Mouse (Mus musculus): ENCODE measurements around the gene C1qa. TPM values are rescaled to one million over a fixed set of nuclear protein-coding genes. Genes with fewer than 3 reads are reported as not detected.

C1qa gene
- total and polyA plus RNA-seq, 3 experiments, result 0.12 TPM; not detected in 2

DNA sequence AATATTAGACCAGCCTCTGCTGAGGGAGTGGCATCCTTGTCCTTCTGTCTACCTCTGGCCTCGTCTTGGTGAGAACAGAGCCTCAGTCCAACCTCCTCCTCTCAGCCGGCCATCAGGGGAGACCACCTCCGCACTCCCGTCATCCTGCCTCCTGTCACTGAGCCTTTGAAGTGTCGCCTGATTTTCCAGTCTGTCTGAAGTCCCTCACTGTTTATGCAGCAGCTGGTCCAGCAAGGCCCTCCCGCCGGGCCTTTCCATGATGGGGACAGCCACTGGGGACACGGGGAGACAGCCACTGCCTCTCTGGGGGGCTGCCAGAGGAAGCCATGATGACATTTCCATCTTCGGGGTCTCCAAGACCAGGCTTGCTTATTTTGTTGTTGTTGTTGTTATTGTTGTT lies 14.2 kb upstream of the C1qa start:
- TF ChIP-seq SMC3 (IDR thresholded peaks at IDR 0.05; ENCODE audit: low read depth, low read length) (no peak), TAL1 (IDR thresholded peaks at IDR 0.05; ENCODE audit: low read length) (no peak), ZC3H11A (IDR thresholded peaks at IDR 0.05; ENCODE audit: low read depth, low read length) (no peak), ETS1 (IDR thresholded peaks at IDR 0.05; ENCODE audit: low read depth, low read length) (no peak), E2F4 (IDR thresholded peaks at IDR 0.05; ENCODE audit: borderline replicate concordance, low read depth, low read length) (no peak), MAX (IDR thresholded peaks at IDR 0.05; ENCODE audit: low read length) (no peak), CTCF (IDR thresholded peaks at IDR 0.05 in 2 of 3, conservative IDR thresholded peaks at IDR 0.05 in 1 of 3; ENCODE audit: control insufficient read depth in 1 of 3, insufficient read depth in 1 of 3, low read depth in 2 of 3, low read length in 3 of 3, poor library complexity in 1 of 3, severe bottlenecking in 1 of 3) (no peak), MYB (IDR thresholded peaks at IDR 0.05; ENCODE audit: low read depth, low read length) (no peak)
- H3K27me3 ChIP-seq (ENCODE audit: control insufficient read depth in 1 of 2, insufficient read depth in 2 of 2, low read length in 2 of 2), result no peaks in the 10 kb centered on the region
- DNase-seq (ENCODE audit: low read depth, low spot score), result no peak

GRCm38 (mm10) chr4:136911804-136912203 lies 13.2 kb upstream of the C1qa start:
- Histone ChIP-seq H3K36me3 (ENCODE audit: control insufficient read depth in 1 of 2, insufficient read depth in 2 of 2, low read length in 2 of 2) (no peaks in the 10 kb centered on the region), H3K27ac (ENCODE audit: control insufficient read depth, low read depth, low read length) (no peak overlapping the region), H3K9me3 (replicated peaks; ENCODE audit: insufficient read depth, low read length) (no peaks in the 10 kb centered on the region), H3K79me2 (ENCODE audit: control insufficient read depth, insufficient read depth, low read length, poor library complexity) (no peaks in the 10 kb centered on the region), H3K9ac (ENCODE audit: control insufficient read depth, low read depth, low read length, poor library complexity, severe bottlenecking) (no peak overlapping the region), H3K4me1 (ENCODE audit: control insufficient read depth in 1 of 2, insufficient read depth in 2 of 2, low read length in 2 of 2) (no peaks in the 10 kb centered on the region), H3K27me3 (ENCODE audit: control insufficient read depth in 1 of 2, insufficient read depth in 2 of 2, low read length in 2 of 2) (no peaks in the 10 kb centered on the region), H3K4me3 (ENCODE audit: control insufficient read depth in 1 of 2, insufficient read depth in 1 of 2, low read depth in 2 of 2, low read length in 2 of 2) (no peak overlapping the region)
- no peak for TF ChIP-seq MAFK (IDR thresholded peaks at IDR 0.05; ENCODE audit: borderline replicate concordance, low read depth, low read length)
- TF ChIP-seq RAD21 (IDR thresholded peaks at IDR 0.05; ENCODE audit: low read depth, low read length), result no peak
- no peak for TF ChIP-seq MYC (IDR thresholded peaks at IDR 0.05; ENCODE audit: low read depth, low read length)
- no peak for TF ChIP-seq ZMIZ1 (IDR thresholded peaks at IDR 0.05; ENCODE audit: low read depth, low read length)
- TF ChIP-seq USF1 (IDR thresholded peaks at IDR 0.05; ENCODE audit: low read depth, low read length), result no peak
- no peak for DNase-seq (ENCODE audit: low read depth, low spot score)

More for the DNA sequence above, 14.2 kb upstream of the C1qa start:
- H3K9me3 ChIP-seq (replicated peaks; ENCODE audit: insufficient read depth, low read length), result no peaks in the 10 kb centered on the region
- no peaks in the 10 kb centered on the region for H3K36me3 ChIP-seq (ENCODE audit: control insufficient read depth in 1 of 2, insufficient read depth in 2 of 2, low read length in 2 of 2)
- H3K4me3 ChIP-seq (ENCODE audit: control insufficient read depth in 1 of 2, insufficient read depth in 1 of 2, low read depth in 2 of 2, low read length in 2 of 2), result no peak overlapping the region
- H3K9ac ChIP-seq (ENCODE audit: control insufficient read depth, low read depth, low read length, poor library complexity, severe bottlenecking), result no peak overlapping the region
- H3K27ac ChIP-seq (ENCODE audit: control insufficient read depth, low read depth, low read length), result no peak overlapping the region
- no peaks in the 10 kb centered on the region for H3K4me1 ChIP-seq (ENCODE audit: control insufficient read depth in 1 of 2, insufficient read depth in 2 of 2, low read length in 2 of 2)
- H3K79me2 ChIP-seq (ENCODE audit: control insufficient read depth, insufficient read depth, low read length, poor library complexity), result no peaks in the 10 kb centered on the region

GRCm38 (mm10) chr4:136911211-136911646 lies 12.6 kb upstream of the C1qa start:
- no peak for DNase-seq (ENCODE audit: low read depth, low spot score)
- Histone ChIP-seq H3K9ac (ENCODE audit: control insufficient read depth, low read depth, low read length, poor library complexity, severe bottlenecking) (no peak overlapping the region), H3K79me2 (ENCODE audit: control insufficient read depth, insufficient read depth, low read length, poor library complexity) (no peaks in the 10 kb centered on the region), H3K4me3 (ENCODE audit: control insufficient read depth in 1 of 2, insufficient read depth in 1 of 2, low read depth in 2 of 2, low read length in 2 of 2) (no peak overlapping the region), H3K9me3 (replicated peaks; ENCODE audit: insufficient read depth, low read length) (no peaks in the 10 kb centered on the region), H3K4me1 (ENCODE audit: control insufficient read depth in 1 of 2, insufficient read depth in 2 of 2, low read length in 2 of 2) (no peaks in the 10 kb centered on the region), H3K27ac (ENCODE audit: control insufficient read depth, low read depth, low read length) (no peak overlapping the region), H3K27me3 (ENCODE audit: control insufficient read depth in 1 of 2, insufficient read depth in 2 of 2, low read length in 2 of 2) (no peaks in the 10 kb centered on the region), H3K36me3 (ENCODE audit: control insufficient read depth in 1 of 2, insufficient read depth in 2 of 2, low read length in 2 of 2) (no peaks in the 10 kb centered on the region)
- TF ChIP-seq GABPA (IDR thresholded peaks at IDR 0.05; ENCODE audit: low read depth, low read length), result no peak
- no peak for TF ChIP-seq USF1 (IDR thresholded peaks at IDR 0.05; ENCODE audit: low read depth, low read length)
- TF ChIP-seq CTCF (IDR thresholded peaks at IDR 0.05 in 2 of 3, conservative IDR thresholded peaks at IDR 0.05 in 1 of 3; ENCODE audit: control insufficient read depth in 1 of 3, insufficient read depth in 1 of 3, low read depth in 2 of 3, low read length in 3 of 3, poor library complexity in 1 of 3, severe bottlenecking in 1 of 3), result no peak
- no peak for TF ChIP-seq ZMIZ1 (IDR thresholded peaks at IDR 0.05; ENCODE audit: low read depth, low read length)
- TF ChIP-seq SMC3 (IDR thresholded peaks at IDR 0.05; ENCODE audit: low read depth, low read length), result no peak

All from MEL (cell line).